Mouse (Mus musculus) monocyte, adult 5-6 weeks (primary cell): ENCODE data around the gene Gm39653. TPM values are rescaled to one million over a fixed set of nuclear protein-coding genes. Genes with fewer than 3 reads are reported as not detected.
"Not testable (repeated sequence)": the region's sequence is repeated elsewhere in the genome, so short reads cannot be mapped to it uniquely, and the experiment has no call there.

Source experiments
- ATAC-seq: fragments of 153-309, 156-312 bp; replicated peaks from 2 replicates; pipeline ENCODE4 v1.8.0; 2017; ENCODE audit warnings: mild to moderate bottlenecking; ENCODE audit not compliant: low TSS enrichment, insufficient number of reproducible peaks, severe bottlenecking, poor library complexity, low FRiP score
- total RNA-seq: library from RNA; stranded (forward); fragments of 200-1000, 200-491, 200-594 nt; gene quantifications from 3 replicates; pipeline ENCODE4 v1.2.3, GENCODE M21; 2017

Gm39653 gene
- not detected in 3 replicates for total RNA-seq

DNA sequence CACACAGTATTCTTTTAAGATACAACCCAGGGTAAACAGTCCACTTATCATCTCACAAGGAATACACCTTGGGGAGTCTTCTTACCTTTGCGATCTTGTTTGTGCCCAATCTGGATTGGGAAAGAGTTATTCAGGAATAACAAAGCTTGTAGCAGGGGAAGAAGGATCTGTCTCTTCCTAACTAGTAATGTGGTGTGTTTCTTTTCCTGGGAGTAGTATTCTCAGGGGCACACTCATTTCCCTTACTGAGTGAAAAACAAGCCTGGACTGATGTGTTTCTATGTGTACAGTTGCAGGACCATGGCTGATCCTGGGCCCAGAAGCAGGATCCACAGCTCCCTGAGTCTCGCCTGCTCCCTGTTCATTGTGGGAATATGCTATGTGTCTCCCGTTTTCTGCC is at the start of gene Gm39653:
Gm39653 (plus strand) TSS at position 301 of the 400 bp plus-strand sequence.
- no peak for ATAC-seq

DNA sequence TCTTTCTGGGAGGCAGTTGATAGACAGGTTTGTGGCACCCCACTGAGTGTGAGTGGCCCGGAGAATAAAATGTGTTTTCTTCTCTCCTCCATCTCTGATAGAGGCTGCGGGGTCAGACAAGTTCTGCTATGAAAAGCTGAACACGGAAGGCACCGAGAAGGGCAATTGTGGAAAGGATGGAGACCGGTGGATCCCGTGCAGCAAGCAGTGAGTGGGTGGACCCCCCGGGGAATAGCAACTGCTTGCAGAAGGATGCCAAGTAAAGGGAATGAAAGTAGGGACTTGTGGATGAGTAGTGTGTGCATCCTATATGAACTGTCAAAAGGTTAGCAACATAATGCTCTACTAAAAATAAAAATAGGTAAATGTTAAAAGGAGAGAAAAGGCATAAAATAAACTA is 49.3 kb upstream of the Gm39653 start:
- no peak for ATAC-seq

GRCm38 (mm10) chr1:63567031-63567430 is 48.7 kb upstream of the Gm39653 start:
- ATAC-seq, result no peak

DNA sequence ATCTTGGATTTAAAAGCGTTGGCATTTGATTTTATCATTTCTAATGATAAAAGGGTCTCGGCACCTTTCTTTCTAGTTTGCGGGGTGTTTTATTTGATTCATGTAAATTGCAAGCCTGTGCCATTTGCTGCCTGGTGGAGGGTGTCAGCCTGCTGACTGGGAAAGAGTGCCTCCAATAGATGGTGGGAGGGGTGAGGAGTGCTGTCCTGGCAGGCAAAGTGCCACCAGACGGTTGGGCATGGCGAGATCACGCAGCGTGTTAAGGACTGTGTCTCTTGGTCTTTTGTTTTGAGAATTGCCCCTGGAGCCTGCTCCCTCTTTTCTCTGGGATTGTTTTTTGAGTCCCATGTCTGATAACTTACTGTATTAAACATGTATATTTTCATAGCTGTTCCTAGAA is 43.5 kb upstream of the Gm39653 start:
- no peak for ATAC-seq

DNA sequence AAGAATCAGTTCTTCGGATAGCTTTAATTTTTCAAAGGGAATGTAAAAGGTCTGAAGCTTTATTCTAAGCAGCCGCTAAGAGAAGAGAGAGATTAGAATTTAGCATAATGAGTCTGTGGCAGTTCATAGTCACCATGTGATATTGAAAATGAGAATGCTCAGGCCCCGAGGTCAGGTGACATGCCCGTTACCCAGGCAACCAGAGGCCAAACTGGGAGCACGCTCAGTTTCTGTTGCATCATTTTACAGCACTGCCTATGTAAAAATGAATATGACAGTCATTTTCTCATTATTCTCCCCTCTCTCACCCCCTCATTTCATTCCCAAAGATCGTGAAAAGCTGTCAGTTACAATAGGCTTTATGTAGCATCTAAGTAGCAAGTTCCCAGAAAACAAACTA is 42.3 kb upstream of the Gm39653 start:
- ATAC-seq, result no peak

DNA sequence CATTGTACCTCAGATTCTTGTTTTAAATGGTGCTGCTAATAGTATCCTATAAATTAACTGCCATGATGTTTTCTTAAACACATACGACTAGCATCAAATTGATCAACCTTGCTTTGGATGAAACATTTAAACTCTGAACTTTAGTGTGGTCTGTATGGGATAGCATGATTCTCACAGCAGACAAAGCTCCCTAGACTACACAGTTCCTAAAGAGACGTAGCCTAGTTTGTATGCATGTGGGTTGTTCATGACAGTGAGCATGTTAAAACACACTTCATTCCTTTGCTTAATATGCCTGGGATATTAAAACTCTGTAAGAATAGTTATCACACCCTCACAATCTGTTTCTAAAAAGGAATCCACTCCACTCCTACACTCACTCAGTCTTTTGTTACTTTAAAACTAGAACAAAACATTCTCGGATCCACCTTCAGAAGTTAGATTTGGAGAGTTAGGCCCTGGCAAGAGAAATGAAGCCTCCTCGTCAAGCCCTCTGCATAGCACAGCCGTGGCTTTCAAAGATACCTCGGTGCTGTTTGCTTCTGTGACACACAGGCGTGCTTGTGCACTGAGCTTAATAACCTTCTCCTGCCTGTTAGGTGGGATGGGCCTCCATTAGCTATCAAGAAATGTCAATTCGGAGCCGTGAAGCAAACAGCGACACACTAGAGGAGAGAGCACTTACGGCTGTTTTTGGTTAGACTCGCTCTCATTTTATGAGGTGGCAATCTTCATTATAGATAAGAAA is 41.7 kb upstream of the Gm39653 start:
- ATAC-seq, result no peak

DNA sequence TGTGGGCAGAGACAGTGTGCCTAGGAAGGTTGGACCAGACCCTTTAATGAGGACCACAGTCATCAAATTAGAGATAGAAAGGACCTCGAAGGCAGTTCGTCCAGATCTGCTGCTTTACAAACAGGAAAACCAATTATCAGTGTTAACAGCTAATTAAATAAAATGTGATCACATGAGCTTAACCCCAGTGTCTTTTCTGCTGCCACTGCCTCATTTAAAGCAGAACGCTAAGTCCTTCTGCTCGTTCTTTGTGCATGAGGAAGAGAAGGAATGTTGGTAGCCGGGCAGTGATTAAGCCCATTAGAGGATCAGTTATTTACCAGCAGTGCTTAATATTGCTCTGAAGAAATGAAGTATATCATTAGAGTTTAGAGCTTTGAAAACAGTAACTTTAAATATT is 39.0 kb upstream of the Gm39653 start:
- no peak for ATAC-seq

- no peak for ATAC-seq
Measured at GRCm38 (mm10) chr1:63579153-63579552, 36.6 kb upstream of the Gm39653 start.

DNA sequence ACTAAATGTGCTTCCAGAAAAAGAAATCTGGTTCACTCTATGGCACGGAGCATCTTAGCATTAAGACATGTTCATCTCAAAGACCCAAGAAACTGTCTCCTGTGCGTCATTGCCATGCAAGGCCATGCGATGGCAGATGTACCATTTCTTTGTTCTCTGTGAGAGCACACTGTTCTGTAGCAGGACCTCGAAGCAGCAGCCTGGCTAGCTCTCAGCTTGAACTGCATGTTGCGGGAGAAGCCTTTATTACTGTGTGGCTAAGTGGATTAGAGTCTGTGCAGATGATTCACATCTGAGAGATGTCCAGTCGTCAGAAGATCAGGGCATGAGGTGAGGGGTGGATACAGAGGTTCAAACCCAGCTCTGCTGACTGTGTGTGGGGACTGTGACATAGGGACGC is 28.9 kb upstream of the Gm39653 start:
- ATAC-seq, result no peak

GRCm38 (mm10) chr1:63603870-63604500 is 11.8 kb upstream of the Gm39653 start:
- ATAC-seq, result no peak

GRCm38 (mm10) chr1:63609613-63610012 is 6.2 kb upstream of the Gm39653 start:
- no peak for ATAC-seq

GRCm38 (mm10) chr1:63614594-63614993 is 1.2 kb upstream of the Gm39653 start:
- no peak for ATAC-seq

- no peak for ATAC-seq
Measured at GRCm38 (mm10) chr1:63628211-63628610, 12.4 kb downstream of the Gm39653 start.

GRCm38 (mm10) chr1:63630390-63630789 is 14.6 kb downstream of the Gm39653 start:
- not testable (repeated sequence) for ATAC-seq

- no peak for ATAC-seq
Measured at GRCm38 (mm10) chr1:63639921-63640320, 24.2 kb downstream of the Gm39653 start.

GRCm38 (mm10) chr1:63658016-63658415 is 42.2 kb downstream of the Gm39653 start:
- peak; percentile 50; the same call in 1 of the 2 replicates for ATAC-seq

- ATAC-seq, result 0 out of 2 replicates have a peak, but pooled peaks have one; percentile 50
Measured at GRCm38 (mm10) chr1:63659591-63659990, 43.8 kb downstream of the Gm39653 start.

- no peak for ATAC-seq
Measured at GRCm38 (mm10) chr1:63666089-63666488, 50.3 kb downstream of the Gm39653 start.

DNA sequence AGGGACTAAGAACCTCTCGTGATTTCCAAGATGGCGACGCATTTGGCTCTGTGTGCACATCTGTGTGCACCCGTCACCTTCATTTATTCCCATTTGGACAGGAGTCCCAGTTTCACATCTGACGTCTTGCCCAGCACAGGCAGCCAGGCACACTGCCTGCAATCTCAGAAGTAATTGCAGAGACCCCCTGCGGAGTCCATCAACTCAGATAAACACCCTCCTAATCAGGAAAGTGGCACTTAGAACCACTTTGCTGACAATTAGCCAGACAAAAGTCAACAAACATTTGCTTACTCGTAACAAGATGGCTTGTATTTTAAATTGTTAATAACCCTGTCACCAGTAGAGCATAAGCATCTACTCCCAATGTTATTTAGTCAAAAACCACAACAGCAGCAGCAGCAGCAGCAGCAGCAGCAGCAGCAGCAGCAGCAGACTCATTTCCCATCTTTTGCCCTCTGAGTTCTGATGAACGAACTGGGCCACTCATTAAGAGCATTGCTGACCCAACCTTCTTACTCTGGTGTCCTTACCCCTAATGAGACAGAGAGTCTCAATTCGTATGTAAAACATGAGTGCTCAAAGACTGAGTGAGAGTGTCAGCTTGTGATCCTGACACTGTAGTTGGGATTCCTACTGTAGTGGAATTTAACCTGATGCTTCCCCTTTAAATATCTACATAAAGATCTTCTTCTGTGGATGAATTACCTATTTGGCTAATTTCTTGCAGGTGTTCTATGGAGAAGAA is 51.6 kb downstream of the Gm39653 start:
- ATAC-seq, result no peak
